Mouse (Mus musculus) liver, adult 2 months (tissue): Measurements from ENCODE around the gene Inpp5f.
"Not testable (repeated sequence)": the region's sequence is repeated elsewhere in the genome, so short reads cannot be mapped to it uniquely, and the experiment has no call there.

Source experiments
- CTCF ChIP-seq: fragments of 200-500 bp; IDR thresholded peaks from 2 replicates; pipeline ENCODE4 v1.5.1; 2011; ENCODE audit warnings: low read depth, low read length, control low read depth
- POLR2A ChIP-seq: fragments of 200-500 bp; IDR thresholded peaks from 2 replicates; pipeline ENCODE4 v1.6.1; 2011; ENCODE audit warnings: low read length, control low read depth; ENCODE audit not compliant: insufficient read depth; ENCODE audit errors: extremely low read depth

- TF ChIP-seq CTCF, POLR2A: not testable (repeated sequence)
Observed at GRCm38 (mm10) chr7:128609936-128610335, 1.2 kb upstream of the Inpp5f start.
